Mouse (Mus musculus) kidney, postnatal 36 days (tissue): ENCODE measurements at regions not wholly inside any gene's neighbourhood (a gene's known extent, or its start where the extent isn't known, plus 50 kb on each side); places are given as distances from the start of the nearest gene placed in this dataset.

Experiments used
- DNase-seq, 2 experiments: peaks; one replicate each; pipeline ENCODE4 v3.0.0; 2021 to 2022; ENCODE audit warnings: mixed read lengths in 2 of 2

GRCm38 (mm10) chr14:105628673-105629072, 267.9 kb downstream of the Spry2 start:
- DNase-seq, result no peak

DNA sequence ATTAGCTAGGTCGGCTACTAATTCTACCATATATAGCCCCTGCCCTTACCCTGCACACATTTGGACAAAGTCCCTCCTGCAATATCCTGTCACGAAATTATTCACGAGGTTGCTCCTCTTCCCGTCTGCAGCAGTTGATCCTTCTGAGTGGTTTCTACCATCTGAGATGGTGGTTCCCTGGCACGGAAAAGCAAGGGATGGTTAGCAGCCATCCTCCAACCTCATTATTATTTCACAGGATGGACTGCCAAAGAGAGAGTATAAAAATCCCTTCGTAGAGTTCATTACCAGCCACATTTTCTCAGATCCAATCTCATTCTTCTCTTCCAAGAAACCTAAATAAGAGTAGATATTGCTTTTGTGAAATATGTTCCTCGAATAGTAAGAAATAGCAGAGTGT, 272.2 kb downstream of the Spry2 start:
- DNase-seq, result no peak

- no peak for DNase-seq
Observed at GRCm38 (mm10) chr14:105622166-105622565, 274.5 kb downstream of the Spry2 start.

DNA sequence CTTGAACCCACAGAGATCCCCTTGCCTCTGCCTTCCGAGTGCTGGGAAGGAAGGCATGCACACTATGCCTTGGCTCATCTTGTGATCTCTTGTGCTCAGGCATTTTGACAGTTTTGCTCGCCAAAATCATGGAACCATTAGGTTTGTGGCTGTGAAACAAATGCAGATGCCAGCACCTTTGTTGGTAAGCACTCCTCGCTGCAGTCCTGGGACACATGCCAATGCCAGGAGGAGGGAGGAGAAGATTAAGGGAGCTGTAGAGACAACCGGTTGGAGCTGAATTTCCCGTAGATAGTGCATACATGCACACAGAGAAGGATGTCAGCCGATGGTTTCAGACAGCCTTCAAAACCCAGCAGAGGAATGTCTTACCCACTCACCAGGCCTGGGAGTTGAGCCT, 275.5 kb downstream of the Spry2 start:
- DNase-seq, result no peak

- DNase-seq, result no peak
Observed at GRCm38 (mm10) chr14:105619449-105619848, 277.2 kb downstream of the Spry2 start.

GRCm38 (mm10) chr14:105615766-105616165, 280.9 kb downstream of the Spry2 start:
- no peak for DNase-seq

- DNase-seq, result no peak
Observed at GRCm38 (mm10) chr14:105612794-105613193, 283.8 kb downstream of the Spry2 start.

DNA sequence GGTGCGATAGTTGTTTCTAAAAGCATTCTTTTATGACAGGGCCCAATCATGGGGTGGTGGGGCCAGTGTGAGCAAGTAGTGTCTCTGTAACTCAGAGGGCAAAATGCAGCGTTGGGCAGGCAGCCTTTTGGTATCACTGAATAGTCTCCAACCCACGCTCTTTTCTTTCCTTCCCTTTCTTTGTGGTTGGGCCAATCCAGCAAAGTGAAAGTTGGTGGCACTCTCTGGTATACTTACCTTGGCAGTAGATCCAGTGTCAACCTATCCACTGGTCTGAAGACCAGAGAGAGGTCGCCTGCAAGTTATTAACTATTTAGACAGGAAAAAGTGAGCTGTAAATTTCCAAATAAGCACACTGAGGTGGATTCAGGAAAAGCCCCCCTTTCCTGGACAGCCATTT, 287.8 kb downstream of the Spry2 start:
- DNase-seq, result no peak

DNA sequence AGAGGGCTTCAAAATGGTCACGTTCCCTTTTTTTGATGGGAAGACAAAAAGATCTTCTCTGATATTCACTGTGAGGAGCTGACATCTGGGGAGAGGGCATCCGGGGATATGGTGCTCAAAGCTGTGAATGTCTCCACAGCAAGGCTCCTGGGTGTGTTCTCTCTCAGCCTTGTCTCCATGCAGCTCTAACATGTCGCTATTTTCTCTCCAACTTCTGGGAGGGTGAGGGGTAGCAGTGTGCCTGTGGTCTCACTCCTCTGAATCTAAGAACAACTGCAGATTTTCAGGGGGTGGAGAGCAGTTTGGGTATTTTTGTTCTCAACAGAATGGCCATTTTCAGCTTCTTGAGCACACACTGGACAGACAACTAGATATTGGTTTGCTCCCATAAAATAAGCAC, 290.1 kb downstream of the Spry2 start:
- DNase-seq, result no peak

GRCm38 (mm10) chr14:105604451-105604850, 292.2 kb downstream of the Spry2 start:
- no peak for DNase-seq

- DNase-seq, result no peak
Observed at GRCm38 (mm10) chr14:105603047-105603461, 293.6 kb downstream of the Spry2 start.

DNA sequence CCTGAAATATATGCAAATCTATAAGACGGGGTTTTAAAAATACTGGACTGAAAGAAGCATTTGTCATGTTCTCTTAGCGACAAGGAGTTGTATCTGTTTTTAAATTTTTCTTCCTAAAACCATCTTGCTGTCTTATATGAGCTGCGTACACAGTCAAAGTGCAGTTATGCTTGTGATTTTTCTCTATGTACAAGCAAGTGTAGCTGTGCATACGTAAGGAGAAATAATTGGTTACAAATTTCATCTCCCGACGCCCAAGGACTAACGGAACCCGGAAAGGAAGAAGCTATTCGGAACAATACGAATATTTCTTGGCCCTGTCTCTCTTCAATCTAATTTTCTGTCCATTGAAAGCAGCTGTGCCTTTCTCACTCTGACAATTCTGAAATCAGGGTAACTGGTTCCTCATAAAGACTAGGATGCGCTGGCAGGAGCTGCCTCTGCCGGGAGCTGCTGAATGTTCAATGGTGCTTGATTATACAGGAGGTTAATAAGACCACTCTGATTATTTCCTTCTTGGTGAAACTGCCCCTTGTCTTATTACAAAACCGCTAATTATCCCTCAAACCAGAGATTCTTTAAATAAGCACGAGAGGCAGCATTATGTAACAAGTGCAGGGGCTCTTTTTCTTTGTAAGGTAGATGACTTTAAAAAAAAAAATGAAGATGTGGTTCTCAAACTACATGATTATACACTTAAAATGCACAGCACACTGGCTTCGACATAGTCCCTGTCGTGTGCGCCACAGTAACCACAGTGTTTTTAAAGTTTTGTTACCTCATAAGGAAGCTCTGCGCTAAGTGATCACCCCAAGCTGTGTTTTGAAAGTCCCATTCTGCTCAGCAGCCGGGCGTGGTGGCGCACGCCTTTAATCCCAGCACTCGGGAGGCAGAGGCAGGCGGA, 296.8 kb downstream of the Spry2 start:
- DNase-seq, result no peak

GRCm38 (mm10) chr14:105589751-105590150, 306.9 kb downstream of the Spry2 start:
- no peak for DNase-seq

- peak; percentile 12 to 17 for DNase-seq
Observed at GRCm38 (mm10) chr14:105589261-105589660, 307.4 kb downstream of the Spry2 start.

GRCm38 (mm10) chr14:105588391-105589163, 308.0 kb downstream of the Spry2 start:
- DNase-seq, result peak; percentile 7 to 14

- DNase-seq, result no peak
Observed at GRCm38 (mm10) chr14:105588029-105588390, 308.6 kb downstream of the Spry2 start.

- DNase-seq, result no peak
Observed at GRCm38 (mm10) chr14:105584632-105585031, 312.0 kb downstream of the Spry2 start.

- DNase-seq, result no peak
Observed at GRCm38 (mm10) chr14:105583497-105583896, 313.1 kb downstream of the Spry2 start.

DNA sequence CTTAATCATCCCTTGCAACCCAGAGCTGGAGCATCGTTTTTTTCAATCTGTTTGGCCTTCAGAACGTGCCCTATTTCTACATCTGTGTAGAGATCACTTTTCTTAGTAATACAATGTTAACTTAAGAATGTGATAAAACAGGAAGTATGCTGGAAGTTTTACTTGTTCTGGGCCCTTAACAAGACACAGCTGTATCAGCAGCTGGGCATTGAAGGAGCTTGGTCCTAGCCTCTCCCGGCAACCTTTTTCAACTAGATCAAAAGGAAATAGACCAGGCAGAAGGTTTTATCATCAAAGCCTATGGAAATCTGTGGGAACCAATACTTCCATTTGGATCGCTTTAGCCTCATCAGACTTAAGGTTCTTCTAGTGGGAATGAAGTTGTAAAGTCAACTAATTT, 317.9 kb downstream of the Ndfip2 start:
- DNase-seq, result no peak

GRCm38 (mm10) chr14:105572036-105572891, 313.9 kb downstream of the Ndfip2 start:
- DNase-seq, result no peak

DNA sequence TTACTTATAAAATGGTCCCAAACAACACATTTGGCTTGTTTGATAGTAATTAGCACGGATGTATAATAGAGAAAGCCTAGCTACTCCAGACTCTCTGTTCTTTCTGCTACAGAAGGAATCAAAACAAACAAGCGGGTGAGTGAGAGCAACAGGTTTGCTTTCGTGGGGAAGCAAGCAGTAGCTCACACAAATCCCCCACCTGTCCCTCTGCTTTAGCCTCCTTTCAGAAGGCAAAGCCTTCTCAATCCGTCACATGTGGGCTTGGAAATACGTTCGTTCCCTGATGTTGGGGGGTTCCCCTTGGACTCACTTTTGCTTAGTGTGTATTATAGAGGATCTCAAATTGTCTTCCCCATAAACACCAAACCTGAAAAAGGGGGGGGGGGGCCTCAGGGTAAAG, 311.8 kb downstream of the Ndfip2 start:
- no peak for DNase-seq

DNA sequence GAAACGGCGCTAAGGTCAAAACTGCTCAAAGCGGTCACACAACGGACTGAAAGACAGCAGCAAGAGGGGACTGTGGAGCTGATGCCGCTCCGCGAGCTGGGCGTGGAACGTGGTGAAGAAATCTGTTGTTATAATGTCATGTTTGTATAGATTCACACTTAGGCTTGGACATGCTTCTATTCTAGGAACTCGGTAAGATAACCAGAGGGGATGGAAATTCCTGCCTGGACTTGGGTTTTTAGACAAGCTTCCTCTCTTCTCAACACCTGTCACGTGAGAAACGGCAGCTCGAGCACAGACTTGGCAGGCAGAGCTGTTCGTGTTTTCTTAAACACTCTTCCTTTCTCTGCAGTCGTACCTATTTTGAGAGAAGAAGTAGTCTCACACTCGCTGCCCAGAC, 307.5 kb downstream of the Ndfip2 start:
- DNase-seq, result no peak

- DNase-seq, result no peak
Observed at GRCm38 (mm10) chr14:105562843-105563242, 304.5 kb downstream of the Ndfip2 start.
